Mouse (Mus musculus) heart, adult 2 months (tissue): Measurements from ENCODE around the gene Tspyl4.

ENCODE experiments used
- CTCF ChIP-seq: fragments of 200-600 bp; IDR thresholded peaks from 2 replicates; pipeline ENCODE4 v1.8.1; 2022; ENCODE audit warnings: antibody characterized with exemption, mild to moderate bottlenecking, moderate library complexity
- EP300 ChIP-seq: fragments of 200-500 bp; IDR thresholded peaks from 2 replicates; pipeline ENCODE4 v1.6.1; 2011; ENCODE audit warnings: low read depth, low read length, control low read depth; ENCODE audit not compliant: insufficient read depth
- POLR2A ChIP-seq: fragments of 200-500 bp; IDR thresholded peaks from 2 replicates; pipeline ENCODE4 v1.6.1; 2011; ENCODE audit warnings: mild to moderate bottlenecking, low read depth, low read length, control low read depth; ENCODE audit not compliant: insufficient read depth

GRCm38 (mm10) chr10:34317217-34317606 lies 20.0 kb downstream of the Tspyl4 start:
- TF ChIP-seq POLR2A (no peak), CTCF (no peak), EP300 (no peak)
